In genomic region chr12:17440251-17440651, GRCm38 (mm10) we compare ENCODE assay signal across 8 mouse cellular contexts.
DNase-seq lines count a peak whose midpoint lies in the region; ATAC-seq lines count a peak whose summit lies in the region.

No protein-coding gene starts in this region.

- WGBS in forebrain, embryonic 14.5 days: 58% methylated on average over 7 of the region's 7 CpGs
- WGBS in forebrain, embryonic 10.5 days: 80% methylated on average over 7 of the region's 7 CpGs
- 61% methylated on average over 7 of the region's 7 CpGs for WGBS in embryonic facial prominence, embryonic 10.5 days
- WGBS in lung, embryonic 15.5 days: 44% methylated on average over 7 of the region's 7 CpGs
- WGBS in intestine, embryonic 15.5 days: 53% methylated on average over 7 of the region's 7 CpGs

- H3K4me3 ChIP-seq in forebrain, embryonic 14.5 days (ENCODE audit: low read depth, low read length): no peak overlapping the region
- no peak overlapping the region for H3K4me3 ChIP-seq in forebrain, embryonic 10.5 days
- no peak overlapping the region for H3K4me3 ChIP-seq in embryonic facial prominence, embryonic 10.5 days
- H3K4me3 ChIP-seq in lung, embryonic 15.5 days: no peak overlapping the region
- no peak overlapping the region for H3K4me3 ChIP-seq in intestine, embryonic 15.5 days (replicated peaks)

- H3K9ac ChIP-seq in forebrain, embryonic 14.5 days (ENCODE audit: low read length): no peak overlapping the region
- no peak overlapping the region for H3K9ac ChIP-seq in lung, embryonic 15.5 days
- H3K9ac ChIP-seq in intestine, embryonic 15.5 days: no peak overlapping the region

- H3K27ac ChIP-seq in forebrain, embryonic 14.5 days (ENCODE audit: low read depth, low read length): no peak overlapping the region
- H3K27ac ChIP-seq in forebrain, embryonic 10.5 days: no peak overlapping the region
- 0 out of 2 replicates have a peak overlapping the region, but pooled peaks have one; percentile 15 for H3K27ac ChIP-seq in embryonic facial prominence, embryonic 10.5 days (replicated peaks)
- H3K27ac ChIP-seq in lung, embryonic 15.5 days: peak overlapping the region; percentile 53
- no peak overlapping the region for H3K27ac ChIP-seq in intestine, embryonic 15.5 days

- DNase-seq in forebrain, embryonic 14.5 days (ENCODE audit: low spot score): peak; percentile 42
- no peak for DNase-seq in forebrain, embryonic 10.5 days (ENCODE audit: extremely low spot score, low spot score)
- peak; percentile 22 for DNase-seq in embryonic facial prominence, embryonic 10.5 days (ENCODE audit: low spot score)
- peak; percentile 62 for DNase-seq in heart, postnatal 25 days (ENCODE audit: low spot score)
- no peak for DNase-seq in testis, postnatal 14 days (ENCODE audit: low spot score)
- DNase-seq in frontal cortex, adult 2 months (ENCODE audit: extremely low spot score in 1 of 2, low spot score in 1 of 2): no peak

- H3K4me1 ChIP-seq in forebrain, embryonic 14.5 days (ENCODE audit: control insufficient read depth, insufficient read depth, low read length): no peaks in the 10 kb centered on the region
- peaks cover 24% of the 10 kb centered on the region for H3K4me1 ChIP-seq in forebrain, embryonic 10.5 days
- H3K4me1 ChIP-seq in embryonic facial prominence, embryonic 10.5 days: peaks cover 22% of the 10 kb centered on the region
- H3K4me1 ChIP-seq in lung, embryonic 15.5 days: peaks cover 18% of the 10 kb centered on the region
- 0 out of 2 replicates have a peak, but pooled peaks cover 5% of the 10 kb centered on the region for H3K4me1 ChIP-seq in intestine, embryonic 15.5 days (replicated peaks)

- no peaks in the 10 kb centered on the region for H3K27me3 ChIP-seq in forebrain, embryonic 14.5 days (replicated peaks; ENCODE audit: control insufficient read depth, insufficient read depth, low read length)
- H3K27me3 ChIP-seq in forebrain, embryonic 10.5 days (ENCODE audit: poor library complexity, severe bottlenecking): no peaks in the 10 kb centered on the region
- no peaks in the 10 kb centered on the region for H3K27me3 ChIP-seq in embryonic facial prominence, embryonic 10.5 days (replicated peaks; ENCODE audit: low read depth, poor library complexity, severe bottlenecking)
- H3K27me3 ChIP-seq in lung, embryonic 15.5 days: no peaks in the 10 kb centered on the region
- no peaks in the 10 kb centered on the region for H3K27me3 ChIP-seq in intestine, embryonic 15.5 days (replicated peaks)

- H3K4me2 ChIP-seq in forebrain, embryonic 14.5 days (ENCODE audit: low read length): no peak overlapping the region
- H3K4me2 ChIP-seq in lung, embryonic 15.5 days: no peak overlapping the region
- H3K4me2 ChIP-seq in intestine, embryonic 15.5 days (replicated peaks): no peak overlapping the region

- H3K9me3 ChIP-seq in forebrain, embryonic 14.5 days (replicated peaks; ENCODE audit: control insufficient read depth, low read length): no peaks in the 10 kb centered on the region
- H3K9me3 ChIP-seq in forebrain, embryonic 10.5 days: no peaks in the 10 kb centered on the region
- no peaks in the 10 kb centered on the region for H3K9me3 ChIP-seq in embryonic facial prominence, embryonic 10.5 days
- no peaks in the 10 kb centered on the region for H3K9me3 ChIP-seq in lung, embryonic 15.5 days
- no peaks in the 10 kb centered on the region for H3K9me3 ChIP-seq in intestine, embryonic 15.5 days

- no peaks in the 10 kb centered on the region for H3K36me3 ChIP-seq in forebrain, embryonic 14.5 days (ENCODE audit: control insufficient read depth, insufficient read depth, low read length)
- no peaks in the 10 kb centered on the region for H3K36me3 ChIP-seq in forebrain, embryonic 10.5 days (replicated peaks)
- no peaks in the 10 kb centered on the region for H3K36me3 ChIP-seq in embryonic facial prominence, embryonic 10.5 days (replicated peaks)
- no peaks in the 10 kb centered on the region for H3K36me3 ChIP-seq in lung, embryonic 15.5 days
- no peaks in the 10 kb centered on the region for H3K36me3 ChIP-seq in intestine, embryonic 15.5 days

- intact Hi-C loops in heart, postnatal 25 days (cut with DNase I): no loop called here

- ATAC-seq in forebrain, embryonic 14.5 days: peak; percentile 15; the same call in 1 of the 2 replicates
- ATAC-seq in lung, embryonic 15.5 days (ENCODE audit: borderline replicate concordance, extremely low read depth, low FRiP score, low TSS enrichment): peak; percentile 60
- ATAC-seq in intestine, embryonic 15.5 days: no peak; the same call in 1 of the 2 replicates

Comparison
In these comparisons a context has a peak if more than half of its experiments do, and no peak if none do; other contexts are left out.
1. DNase-seq: peak in forebrain, embryonic 14.5 days (single experiment), embryonic facial prominence, embryonic 10.5 days (single experiment) and heart, postnatal 25 days (single experiment); none in forebrain, embryonic 10.5 days (single experiment), testis, postnatal 14 days (single experiment) and frontal cortex, adult 2 months (0 of 2).
2. H3K27ac ChIP-seq: peak in embryonic facial prominence, embryonic 10.5 days (single experiment) and lung, embryonic 15.5 days (single experiment); none in forebrain, embryonic 14.5 days (single experiment), forebrain, embryonic 10.5 days (single experiment) and intestine, embryonic 15.5 days (single experiment).